Mouse (Mus musculus): ENCODE measurements around the gene Krtap5-3. TPM values are rescaled to one million over a fixed set of nuclear protein-coding genes. Genes with fewer than 3 reads are reported as not detected.

Krtap5-3 gene
- polyA plus RNA-seq (2017; shearing (Covaris generic)) = not detected

GRCm38 (mm10) chr7:142201064-142201463 lies at the start of gene Krtap5-3:
Gene Krtap5-3 (plus strand): TSS chr7:142201364.

GRCm38 (mm10) chr7:142157013-142157412 lies 44.2 kb upstream of the Krtap5-3 start, which contains the start of gene Gm29735:
Gene Gm29735 (minus strand): TSS chr7:142157113.

GRCm38 (mm10) chr7:142165639-142166038 lies 35.5 kb upstream of the Krtap5-3 start, which contains the start of gene Gm4553:
Gene Gm4553 (minus strand): TSS chr7:142165739.

GRCm38 (mm10) chr7:142175905-142176304 lies 25.3 kb upstream of the Krtap5-3 start, which contains the start of gene Krtap5-2:
Gene Krtap5-2 (minus strand): TSS chr7:142176005.

GRCm38 (mm10) chr7:142190289-142190688 lies 10.9 kb upstream of the Krtap5-3 start, which contains the start of gene Gm10153:
Gene Gm10153 (minus strand): TSS chr7:142190389.

GRCm38 (mm10) chr7:142211559-142211958 lies 10.4 kb downstream of the Krtap5-3 start, which contains the start of gene Gm7579:
Gene Gm7579 (plus strand): TSS chr7:142211859.

GRCm38 (mm10) chr7:142229871-142230270 lies 28.7 kb downstream of the Krtap5-3 start, which contains the start of gene Krtap5-5:
Gene Krtap5-5 (minus strand): TSS chr7:142229971.

GRCm38 (mm10) chr7:142240978-142241377 lies 39.8 kb downstream of the Krtap5-3 start, which contains the start of gene Gm40460:
Gene Gm40460 (minus strand): TSS chr7:142241078.

Other genes with a start within 250 kb of the Krtap5-3 start
- 98.5 TPM for gene Mob2, start 140.3 kb upstream of the Krtap5-3 start, polyA plus RNA-seq (2017; shearing (Covaris generic))
- not detected for gene Dusp8, start 105.5 kb upstream of the Krtap5-3 start, polyA plus RNA-seq (2017; shearing (Covaris generic))
- gene Gm45618, start 80.6 kb upstream of the Krtap5-3 start, polyA plus RNA-seq (2017; shearing (Covaris generic)) = not detected
- not detected for gene Gm39115, start 65.3 kb upstream of the Krtap5-3 start, polyA plus RNA-seq (2017; shearing (Covaris generic))
- not detected for gene Gm45337, start 56.8 kb upstream of the Krtap5-3 start, polyA plus RNA-seq (2017; shearing (Covaris generic))
- gene Gm29735, start 44.3 kb upstream of the Krtap5-3 start, polyA plus RNA-seq (2017; shearing (Covaris generic)) = not detected
- not detected for gene Gm4553, start 35.6 kb upstream of the Krtap5-3 start, polyA plus RNA-seq (2017; shearing (Covaris generic))
- gene Krtap5-2, start 25.4 kb upstream of the Krtap5-3 start, polyA plus RNA-seq (2017; shearing (Covaris generic)) = not detected
- gene Gm10153, start 11.0 kb upstream of the Krtap5-3 start, polyA plus RNA-seq (2017; shearing (Covaris generic)) = not detected
- gene Gm7579, start 10.5 kb downstream of the Krtap5-3 start, polyA plus RNA-seq (2017; shearing (Covaris generic)) = not detected
- gene Krtap5-5, start 28.6 kb downstream of the Krtap5-3 start, polyA plus RNA-seq (2017; shearing (Covaris generic)) = not detected
- not detected for gene Gm40460, start 39.7 kb downstream of the Krtap5-3 start, polyA plus RNA-seq (2017; shearing (Covaris generic))
- gene Gm2431, start 57.0 kb downstream of the Krtap5-3 start, polyA plus RNA-seq (2017; shearing (Covaris generic)) = not detected
- gene Gm4559, start 73.0 kb downstream of the Krtap5-3 start, polyA plus RNA-seq (2017; shearing (Covaris generic)) = not detected
- not detected for gene Krtap5-1, start 95.8 kb downstream of the Krtap5-3 start, polyA plus RNA-seq (2017; shearing (Covaris generic))
- gene Krtap5-4, start 102.2 kb downstream of the Krtap5-3 start, polyA plus RNA-seq (2017; shearing (Covaris generic)) = not detected
- gene Ifitm10, start 172.4 kb downstream of the Krtap5-3 start, polyA plus RNA-seq (2017; shearing (Covaris generic)) = 2.5 TPM
- not detected for gene Gm49369, start 181.3 kb downstream of the Krtap5-3 start, polyA plus RNA-seq (2017; shearing (Covaris generic))
- 443 TPM for gene Ctsd, start 186.7 kb downstream of the Krtap5-3 start, polyA plus RNA-seq (2017; shearing (Covaris generic))
- gene Syt8, start 233.5 kb downstream of the Krtap5-3 start, polyA plus RNA-seq (2017; shearing (Covaris generic)) = not detected
- gene Tnni2, start 240.4 kb downstream of the Krtap5-3 start, polyA plus RNA-seq (2017; shearing (Covaris generic)) = not detected